Mouse (Mus musculus): Measurements from ENCODE around the gene Reln.

DNA sequence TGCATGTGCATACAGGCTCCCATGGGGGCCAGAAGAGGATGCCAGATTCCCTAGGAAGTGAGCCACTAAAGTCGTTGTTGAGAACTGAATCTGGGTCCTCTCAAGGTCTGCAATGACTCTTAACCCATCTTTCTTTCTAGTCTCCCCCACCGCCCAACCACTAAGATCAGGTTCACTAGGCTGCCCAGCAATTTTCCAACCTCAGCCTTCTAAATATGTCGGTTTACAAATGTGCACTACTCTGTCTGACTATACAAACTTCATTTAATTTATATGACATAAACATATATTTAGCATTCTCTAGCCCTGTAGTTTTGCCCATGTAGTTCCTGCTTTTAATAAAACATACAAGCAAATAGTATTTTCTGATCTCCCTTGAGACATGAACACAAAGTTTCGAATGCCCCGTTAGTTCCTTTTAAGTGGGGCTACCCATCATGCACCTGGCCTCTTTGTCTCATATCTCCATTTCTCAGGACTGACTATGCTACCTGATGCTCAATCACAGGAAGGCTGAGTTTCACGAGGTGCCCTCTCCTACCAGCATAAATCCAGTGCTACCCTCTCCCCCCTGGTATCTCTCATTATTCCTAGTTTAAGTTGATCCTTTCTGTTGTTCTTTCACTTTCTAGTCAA is 317.1 kb downstream of the Reln start:
- TF ChIP-seq CTCF (IDR thresholded peaks at IDR 0.05; ENCODE audit: borderline replicate concordance, control insufficient read depth, extremely low read depth, insufficient read depth, low read length, poor library complexity), result no peak
- TF ChIP-seq POLR2A (IDR thresholded peaks at IDR 0.05; ENCODE audit: control insufficient read depth, extremely low read depth, insufficient read depth, low read length, poor library complexity), result no peak

Measured in thymus, adult 2 months (tissue).